Mouse (Mus musculus): ENCODE measurements around the gene Slc31a1. TPM values are rescaled to one million over a fixed set of nuclear protein-coding genes. Genes with fewer than 3 reads are reported as not detected.

Gene Slc31a1
- polyA plus RNA-seq, 1 experiment from 2014 or later: 53.0 TPM

DNA sequence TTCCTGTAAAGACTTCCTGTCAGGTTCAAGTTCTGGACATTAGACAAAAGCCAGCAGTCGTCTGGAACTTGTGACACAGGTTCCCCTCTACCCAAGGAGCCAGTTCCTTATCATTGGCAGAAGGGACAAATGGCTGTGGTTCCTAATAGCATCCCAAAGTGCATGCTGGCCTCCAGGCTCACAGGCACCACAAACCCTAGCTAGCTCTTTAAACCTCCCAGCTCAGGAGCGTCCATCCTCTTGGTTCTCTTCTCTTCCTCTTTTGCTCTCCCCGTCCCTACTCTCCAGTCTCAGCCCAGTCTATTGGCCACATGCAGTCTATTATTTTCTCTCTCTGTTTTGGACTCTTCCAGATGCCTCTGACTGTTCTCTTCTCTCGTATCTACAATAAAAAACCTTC is 79.3 kb downstream of the Slc31a1 start:
- H3K36me3 ChIP-seq: no peaks in the 10 kb centered on the region
- no peaks in the 10 kb centered on the region for H3K27me3 ChIP-seq
- no peak overlapping the region for H3K4me2 ChIP-seq
- ATAC-seq (ENCODE audit: insufficient number of reproducible peaks, low FRiP score, low TSS enrichment, low read depth): no peak
- H3K4me1 ChIP-seq: no peaks in the 10 kb centered on the region
- H3K27ac ChIP-seq: no peak overlapping the region
- no peaks in the 10 kb centered on the region for H3K9me3 ChIP-seq
- H3K4me3 ChIP-seq: no peak overlapping the region
- H3K9ac ChIP-seq: no peak overlapping the region
- 69% methylated on average over 4 of the region's 4 CpGs for WGBS

- ATAC-seq (ENCODE audit: insufficient number of reproducible peaks, low FRiP score, low TSS enrichment, low read depth): no peak
- no peaks in the 10 kb centered on the region for H3K36me3 ChIP-seq
- no peaks in the 10 kb centered on the region for H3K27me3 ChIP-seq
- H3K27ac ChIP-seq: no peak overlapping the region
- no peak overlapping the region for H3K4me2 ChIP-seq
- 75% methylated on average over 4 of the region's 4 CpGs for WGBS
- H3K9me3 ChIP-seq: no peaks in the 10 kb centered on the region
- H3K4me3 ChIP-seq: no peak overlapping the region
- no peak overlapping the region for H3K9ac ChIP-seq
- H3K4me1 ChIP-seq: no peaks in the 10 kb centered on the region
Observed at GRCm38 (mm10) chr4:62440544-62440943, 80.0 kb downstream of the Slc31a1 start.

GRCm38 (mm10) chr4:62440986-62441385 is 80.5 kb downstream of the Slc31a1 start:
- Histone ChIP-seq H3K4me2 (no peak overlapping the region), H3K4me1 (no peaks in the 10 kb centered on the region), H3K27me3 (no peaks in the 10 kb centered on the region), H3K9me3 (no peaks in the 10 kb centered on the region), H3K36me3 (no peaks in the 10 kb centered on the region), H3K27ac (no peak overlapping the region), H3K9ac (no peak overlapping the region), H3K4me3 (no peak overlapping the region)
- 49% methylated on average over 4 of the region's 4 CpGs for WGBS
- ATAC-seq (ENCODE audit: insufficient number of reproducible peaks, low FRiP score, low TSS enrichment, low read depth): no peak

Other genes with a start within 250 kb of the Slc31a1 start
- not detected in 2 replicates for gene Mup21, start 209.9 kb upstream of the Slc31a1 start, polyA plus RNA-seq (2015; fragmentation: Nextera tagmentation; extraction: Ambion mirVana)
- 9.4 and 10.5 TPM in 2 replicates for gene Zfp37, start 129.7 kb upstream of the Slc31a1 start, polyA plus RNA-seq (2015; fragmentation: Nextera tagmentation; extraction: Ambion mirVana)
- 49.7 and 51.4 TPM in 2 replicates for gene Slc31a2, start 98.2 kb upstream of the Slc31a1 start, polyA plus RNA-seq (2015; fragmentation: Nextera tagmentation; extraction: Ambion mirVana)
- gene Fkbp15, start 179 bp upstream of the Slc31a1 start, polyA plus RNA-seq (2015; fragmentation: Nextera tagmentation; extraction: Ambion mirVana): 28.4 and 29.0 TPM in 2 replicates
- 156 and 159 TPM in 2 replicates for gene Cdc26, start 47.9 kb downstream of the Slc31a1 start, polyA plus RNA-seq (2015; fragmentation: Nextera tagmentation; extraction: Ambion mirVana)
- 18.7 and 18.8 TPM in 2 replicates for gene Prpf4, start 48.1 kb downstream of the Slc31a1 start, polyA plus RNA-seq (2015; fragmentation: Nextera tagmentation; extraction: Ambion mirVana)
- not detected in 2 replicates for gene Rnf183, start 74.5 kb downstream of the Slc31a1 start, polyA plus RNA-seq (2015; fragmentation: Nextera tagmentation; extraction: Ambion mirVana)
- 4.2 and 4.3 TPM in 2 replicates for gene Wdr31, start 110.2 kb downstream of the Slc31a1 start, polyA plus RNA-seq (2015; fragmentation: Nextera tagmentation; extraction: Ambion mirVana)
- 15.3 and 19.4 TPM in 2 replicates for gene Bspry, start 119.3 kb downstream of the Slc31a1 start, polyA plus RNA-seq (2015; fragmentation: Nextera tagmentation; extraction: Ambion mirVana)
- 13.9 and 14.7 TPM in 2 replicates for gene Hdhd3, start 142.7 kb downstream of the Slc31a1 start, polyA plus RNA-seq (2015; fragmentation: Nextera tagmentation; extraction: Ambion mirVana)
- 75.8 and 86.5 TPM in 2 replicates for gene Alad, start 159.2 kb downstream of the Slc31a1 start, polyA plus RNA-seq (2015; fragmentation: Nextera tagmentation; extraction: Ambion mirVana)
- 82.1 and 82.9 TPM in 2 replicates for gene Pole3, start 164.3 kb downstream of the Slc31a1 start, polyA plus RNA-seq (2015; fragmentation: Nextera tagmentation; extraction: Ambion mirVana)
- 0.35 and 0.37 TPM in 2 replicates for gene 4933430I17Rik, start 164.6 kb downstream of the Slc31a1 start, polyA plus RNA-seq (2015; fragmentation: Nextera tagmentation; extraction: Ambion mirVana)
- gene Rgs3, start 199.1 kb downstream of the Slc31a1 start, polyA plus RNA-seq (2015; fragmentation: Nextera tagmentation; extraction: Ambion mirVana): 59.4 and 62.3 TPM in 2 replicates